Mouse (Mus musculus): ENCODE data around the gene Uspl1. TPM values are rescaled to one million over a fixed set of nuclear protein-coding genes. Genes with fewer than 3 reads are reported as not detected.

Gene Uspl1
- polyA plus RNA-seq, 1 experiment from 2014 or later: 12.4 TPM

DNA sequence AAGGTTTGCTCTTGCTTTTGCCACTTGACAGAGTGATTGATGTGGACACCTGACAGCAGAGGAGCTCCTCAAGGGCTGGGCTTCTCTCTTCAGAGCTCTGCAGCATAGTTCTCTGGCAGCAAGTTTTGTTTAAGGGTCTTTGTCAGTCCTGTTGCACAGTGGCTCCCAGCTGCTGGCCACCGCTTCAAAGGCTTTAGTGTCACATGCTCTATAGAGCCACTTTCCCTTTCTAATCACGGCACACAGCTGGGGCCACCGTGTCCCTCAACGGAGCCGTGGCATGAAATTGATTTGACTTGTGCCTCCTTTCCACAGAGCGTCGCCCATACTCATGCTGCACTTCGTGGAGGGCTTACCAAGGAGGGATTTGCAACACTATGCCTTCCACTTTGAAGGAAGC lies 25.2 kb downstream of the Uspl1 start:
- Histone ChIP-seq H3K4me1 (ENCODE audit: insufficient read depth) (no peaks in the 10 kb centered on the region), H3K27me3 (ENCODE audit: insufficient read depth, low read length) (no peaks in the 10 kb centered on the region), H3K27ac (ENCODE audit: low read depth) (no peak overlapping the region), H3K36me3 (replicated peaks; ENCODE audit: insufficient read depth, low read length) (peaks cover 76% of the 10 kb centered on the region), H3K9me3 (ENCODE audit: low read length) (no peaks in the 10 kb centered on the region), H3K4me2 (ENCODE audit: low read depth, low read length) (no peak overlapping the region), H3K9ac (replicated peaks) (no peak overlapping the region), H3K4me3 (ENCODE audit: low read depth, low read length) (no peak overlapping the region)
- ATAC-seq (no peak), DNase-seq (no peak)
- WGBS (ENCODE audit: insufficient replicate concordance): 86% methylated on average over 8 of the region's 8 CpGs
- no peak for TF ChIP-seq EP300 (IDR thresholded peaks at IDR 0.05; ENCODE audit: low read depth)
- no peak for TF ChIP-seq CTCF (IDR thresholded peaks at IDR 0.05; ENCODE audit: low read depth)

DNA sequence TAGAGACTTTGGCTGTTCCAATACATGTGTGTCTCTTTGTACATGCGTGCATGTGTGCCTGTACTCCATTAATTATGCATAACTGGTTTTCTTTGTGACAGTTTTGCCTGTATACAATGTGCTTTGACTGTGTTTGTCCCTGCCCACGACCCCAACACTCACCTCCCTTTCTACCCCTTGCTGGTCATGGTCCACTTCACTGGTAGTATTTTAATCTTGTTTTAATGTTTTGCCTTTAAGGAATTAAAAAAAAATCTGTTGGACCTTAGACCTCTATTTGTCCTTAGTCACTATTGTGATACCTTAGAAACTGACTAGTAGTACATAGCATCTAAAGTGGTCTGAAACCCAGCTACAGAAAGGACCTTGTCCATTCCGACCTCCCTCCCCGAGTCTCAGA lies 26.9 kb downstream of the Uspl1 start:
- DNase-seq (no peak), ATAC-seq (no peak)
- Histone ChIP-seq H3K9ac (replicated peaks) (no peak overlapping the region), H3K4me3 (ENCODE audit: low read depth, low read length) (no peak overlapping the region), H3K9me3 (ENCODE audit: low read length) (no peaks in the 10 kb centered on the region), H3K4me2 (ENCODE audit: low read depth, low read length) (no peak overlapping the region), H3K27ac (ENCODE audit: low read depth) (no peak overlapping the region), H3K36me3 (replicated peaks; ENCODE audit: insufficient read depth, low read length) (peaks cover 80% of the 10 kb centered on the region), H3K4me1 (ENCODE audit: insufficient read depth) (no peaks in the 10 kb centered on the region), H3K27me3 (ENCODE audit: insufficient read depth, low read length) (no peaks in the 10 kb centered on the region)
- WGBS (ENCODE audit: insufficient replicate concordance): 88% methylated on average over 4 of the region's 4 CpGs
- TF ChIP-seq EP300 (IDR thresholded peaks at IDR 0.05; ENCODE audit: low read depth): no peak
- no peak for TF ChIP-seq CTCF (IDR thresholded peaks at IDR 0.05; ENCODE audit: low read depth)

DNA sequence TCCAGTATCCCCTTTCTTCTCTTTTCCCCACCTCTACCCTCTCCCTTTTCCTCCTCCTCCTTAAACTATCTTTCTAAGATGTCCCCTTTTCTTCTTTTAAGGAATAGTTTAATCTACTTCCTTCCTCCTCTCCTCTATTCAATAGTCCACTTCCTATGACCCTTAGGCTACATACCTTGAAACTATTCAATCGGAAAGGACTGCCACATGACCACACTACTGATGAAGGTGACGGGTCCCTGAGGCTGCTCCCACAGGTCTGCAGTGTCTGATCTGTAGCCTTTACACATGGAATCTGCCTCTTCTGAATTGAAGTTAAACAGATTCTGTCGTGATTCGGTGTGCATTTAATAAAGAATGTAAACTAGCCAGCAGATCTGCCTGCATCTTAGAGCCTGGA lies 28.7 kb downstream of the Uspl1 start:
- H3K4me2 ChIP-seq (ENCODE audit: low read depth, low read length): no peak overlapping the region
- TF ChIP-seq CTCF (IDR thresholded peaks at IDR 0.05; ENCODE audit: low read depth): no peak
- TF ChIP-seq EP300 (IDR thresholded peaks at IDR 0.05; ENCODE audit: low read depth): no peak
- H3K36me3 ChIP-seq (replicated peaks; ENCODE audit: insufficient read depth, low read length): peaks cover 75% of the 10 kb centered on the region
- ATAC-seq: no peak
- H3K4me1 ChIP-seq (ENCODE audit: insufficient read depth): no peaks in the 10 kb centered on the region
- no peaks in the 10 kb centered on the region for H3K9me3 ChIP-seq (ENCODE audit: low read length)
- H3K4me3 ChIP-seq (ENCODE audit: low read depth, low read length): no peak overlapping the region
- WGBS (ENCODE audit: insufficient replicate concordance): 87% methylated on average over 4 of the region's 4 CpGs
- no peak overlapping the region for H3K27ac ChIP-seq (ENCODE audit: low read depth)
- H3K9ac ChIP-seq (replicated peaks): no peak overlapping the region
- DNase-seq: no peak
- H3K27me3 ChIP-seq (ENCODE audit: insufficient read depth, low read length): no peaks in the 10 kb centered on the region

DNA sequence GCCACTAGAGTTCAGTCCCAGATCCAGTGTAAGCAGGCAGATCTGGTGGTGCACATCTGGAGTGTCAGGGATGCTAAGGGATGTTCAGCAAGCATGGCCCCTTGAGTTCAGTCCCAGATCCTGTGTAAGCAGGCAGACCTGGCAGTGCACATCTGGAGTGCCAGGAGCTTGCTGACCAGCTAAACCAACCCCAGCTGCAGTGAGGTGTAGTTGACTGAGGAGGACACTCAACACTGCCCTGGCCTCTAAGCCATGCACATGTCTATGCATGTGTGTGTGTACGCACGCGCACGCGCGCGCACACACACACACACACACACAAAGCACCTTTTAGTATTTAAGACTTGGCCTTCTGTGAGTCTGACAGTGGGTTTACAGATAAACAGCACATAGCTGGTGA lies 31.4 kb downstream of the Uspl1 start:
- Histone ChIP-seq H3K36me3 (replicated peaks; ENCODE audit: insufficient read depth, low read length) (peaks cover 58% of the 10 kb centered on the region), H3K4me2 (ENCODE audit: low read depth, low read length) (no peak overlapping the region), H3K9me3 (ENCODE audit: low read length) (no peaks in the 10 kb centered on the region), H3K4me3 (ENCODE audit: low read depth, low read length) (no peak overlapping the region), H3K27me3 (ENCODE audit: insufficient read depth, low read length) (no peaks in the 10 kb centered on the region), H3K4me1 (ENCODE audit: insufficient read depth) (no peaks in the 10 kb centered on the region), H3K9ac (replicated peaks) (no peak overlapping the region), H3K27ac (ENCODE audit: low read depth) (no peak overlapping the region)
- DNase-seq: no peak
- TF ChIP-seq CTCF (IDR thresholded peaks at IDR 0.05; ENCODE audit: low read depth) (no peak), EP300 (IDR thresholded peaks at IDR 0.05; ENCODE audit: low read depth) (no peak)
- WGBS (ENCODE audit: insufficient replicate concordance): 98% methylated on average over 7 of the region's 7 CpGs
- no peak for ATAC-seq

DNA sequence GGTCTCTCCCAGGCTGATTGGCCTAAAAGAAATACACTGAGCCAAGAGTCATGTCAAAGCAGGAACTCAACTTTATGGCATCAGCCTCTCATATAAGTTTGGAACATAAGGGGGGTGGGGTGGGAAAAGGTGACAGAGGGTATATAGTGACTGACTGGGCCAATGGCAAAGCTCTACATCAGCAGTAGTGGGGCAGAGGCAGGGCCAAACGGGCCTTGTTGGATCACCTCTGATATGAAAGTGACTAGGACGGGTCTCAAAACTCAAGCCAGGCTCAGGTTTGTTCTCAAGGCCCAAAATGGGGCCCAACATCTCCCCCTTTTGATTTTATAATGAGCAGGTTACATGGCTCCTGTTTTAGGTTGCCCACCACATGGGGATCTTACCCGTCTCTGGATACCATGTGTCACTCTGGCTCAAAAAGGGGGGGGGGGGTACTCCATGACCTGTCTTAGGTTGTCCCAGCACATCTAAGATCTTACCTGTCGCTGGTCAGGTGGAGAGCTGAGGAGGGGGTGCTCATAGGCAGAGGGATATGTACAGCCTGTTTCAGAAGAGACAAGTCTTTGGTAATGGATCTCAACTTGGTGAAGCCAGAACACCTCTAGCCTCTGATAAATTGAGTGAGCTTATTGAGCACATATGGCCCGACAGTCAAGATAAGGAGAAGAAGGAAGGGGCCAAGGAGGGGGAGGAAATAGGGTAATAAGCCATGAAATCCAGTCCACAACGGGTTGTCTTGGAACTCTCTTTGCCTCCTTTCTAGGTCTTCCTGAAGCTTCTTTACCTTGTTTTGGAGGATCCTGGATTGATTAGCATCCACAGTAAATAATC lies 33.6 kb downstream of the Uspl1 start:
- no peak overlapping the region for H3K9ac ChIP-seq (replicated peaks)
- peaks cover 40% of the 10 kb centered on the region for H3K36me3 ChIP-seq (replicated peaks; ENCODE audit: insufficient read depth, low read length)
- 68% methylated on average over 6 of the region's 6 CpGs for WGBS (ENCODE audit: insufficient replicate concordance)
- no peak overlapping the region for H3K4me2 ChIP-seq (ENCODE audit: low read depth, low read length)
- no peak overlapping the region for H3K27ac ChIP-seq (ENCODE audit: low read depth)
- no peak overlapping the region for H3K4me3 ChIP-seq (ENCODE audit: low read depth, low read length)
- H3K9me3 ChIP-seq (ENCODE audit: low read length): no peaks in the 10 kb centered on the region
- no peaks in the 10 kb centered on the region; the same call in 1 of the 2 replicates for H3K4me1 ChIP-seq (ENCODE audit: insufficient read depth)
- DNase-seq (no peak), ATAC-seq (no peak)
- TF ChIP-seq EP300 (IDR thresholded peaks at IDR 0.05; ENCODE audit: low read depth) (no peak), CTCF (IDR thresholded peaks at IDR 0.05; ENCODE audit: low read depth) (no peak)
- H3K27me3 ChIP-seq (ENCODE audit: insufficient read depth, low read length): no peaks in the 10 kb centered on the region

DNA sequence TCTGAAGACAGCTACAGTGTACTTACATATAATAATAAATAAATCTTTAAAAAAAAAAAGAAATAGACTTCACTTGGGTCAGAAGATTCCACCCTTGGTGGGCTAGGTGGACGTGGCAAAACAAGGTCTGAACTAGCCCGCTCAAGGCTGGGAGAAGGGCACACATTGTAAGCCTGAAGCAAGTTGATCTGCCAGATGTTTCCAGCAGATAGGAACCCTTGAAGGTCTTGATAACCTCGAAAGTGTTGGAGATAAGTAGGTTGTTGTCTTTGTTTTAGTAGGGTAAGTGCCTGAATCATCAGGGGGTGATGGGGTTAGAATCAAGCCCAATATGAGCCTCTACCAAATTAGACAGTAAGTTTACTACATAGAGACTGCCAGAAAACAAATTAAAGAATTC lies 35.3 kb downstream of the Uspl1 start:
- Histone ChIP-seq H3K27ac (ENCODE audit: low read depth) (no peak overlapping the region), H3K9me3 (ENCODE audit: low read length) (no peaks in the 10 kb centered on the region), H3K4me3 (ENCODE audit: low read depth, low read length) (no peak overlapping the region), H3K36me3 (replicated peaks; ENCODE audit: insufficient read depth, low read length) (peaks cover 22% of the 10 kb centered on the region), H3K9ac (replicated peaks) (no peak overlapping the region), H3K4me1 (ENCODE audit: insufficient read depth) (no peaks in the 10 kb centered on the region; the same call in 1 of the 2 replicates), H3K4me2 (ENCODE audit: low read depth, low read length) (no peak overlapping the region), H3K27me3 (ENCODE audit: insufficient read depth, low read length) (no peaks in the 10 kb centered on the region)
- 48% methylated on average over 3 of the region's 3 CpGs for WGBS (ENCODE audit: insufficient replicate concordance)
- DNase-seq: no peak
- ATAC-seq: 0 out of 2 replicates have a peak, but pooled peaks have one; percentile 27
- TF ChIP-seq EP300 (IDR thresholded peaks at IDR 0.05; ENCODE audit: low read depth): peak; percentile 66
- no peak for TF ChIP-seq CTCF (IDR thresholded peaks at IDR 0.05; ENCODE audit: low read depth)

All from liver, postnatal 0 days (tissue).